Mouse (Mus musculus) urinary bladder, postnatal 4 days (tissue): Measurements from ENCODE around the gene Oaz2.
"Not testable (repeated sequence)": the region's sequence is repeated elsewhere in the genome, so short reads cannot be mapped to it uniquely, and the experiment has no call there.

Experiments
- DNase-seq, 2 experiments: peaks; one replicate each; pipeline ENCODE4 v3.0.0; 2021 to 2022; ENCODE audit warnings: low spot score in 2 of 2

Oaz2 gene

DNA sequence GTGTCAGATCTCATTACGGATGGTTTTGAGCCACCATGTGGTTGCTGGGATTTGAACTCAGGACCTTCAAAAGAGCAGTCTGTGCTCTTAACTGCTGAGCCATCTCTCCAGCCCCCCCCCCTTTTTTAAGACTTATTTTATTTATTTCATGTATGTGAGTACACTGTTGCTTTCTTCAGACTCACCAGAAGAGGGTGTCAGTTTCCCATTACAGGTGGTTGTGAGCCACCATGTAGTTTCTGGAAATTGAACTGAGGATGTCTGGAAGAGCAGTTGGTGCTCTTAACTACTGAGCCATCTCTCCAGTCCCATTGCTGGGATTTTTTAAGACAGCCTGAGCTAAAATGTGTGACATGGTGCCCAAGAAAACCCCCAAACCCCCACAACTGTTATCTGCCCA, 15.8 kb upstream of the Oaz2 start:
- DNase-seq = not testable (repeated sequence)

DNA sequence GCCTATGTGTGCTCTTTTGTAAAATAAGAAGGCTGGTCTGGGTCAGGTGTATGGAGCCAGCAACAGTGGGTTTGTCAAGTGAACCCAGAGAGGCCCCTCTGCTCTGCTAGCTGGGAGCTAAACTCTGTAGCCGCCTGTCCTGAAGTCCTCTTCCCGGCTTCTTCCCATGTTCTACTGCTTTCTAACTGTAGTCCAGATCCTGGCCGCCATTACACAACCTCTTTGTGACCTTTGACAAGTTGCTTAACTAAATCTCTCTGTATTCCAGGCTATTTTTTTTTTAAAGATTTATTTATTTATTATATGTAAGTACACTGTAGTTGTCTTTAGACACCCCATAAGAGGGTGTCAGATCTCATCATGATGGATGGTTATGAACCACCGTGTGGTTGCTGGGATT, 14.1 kb upstream of the Oaz2 start:
- no peak for DNase-seq

DNA sequence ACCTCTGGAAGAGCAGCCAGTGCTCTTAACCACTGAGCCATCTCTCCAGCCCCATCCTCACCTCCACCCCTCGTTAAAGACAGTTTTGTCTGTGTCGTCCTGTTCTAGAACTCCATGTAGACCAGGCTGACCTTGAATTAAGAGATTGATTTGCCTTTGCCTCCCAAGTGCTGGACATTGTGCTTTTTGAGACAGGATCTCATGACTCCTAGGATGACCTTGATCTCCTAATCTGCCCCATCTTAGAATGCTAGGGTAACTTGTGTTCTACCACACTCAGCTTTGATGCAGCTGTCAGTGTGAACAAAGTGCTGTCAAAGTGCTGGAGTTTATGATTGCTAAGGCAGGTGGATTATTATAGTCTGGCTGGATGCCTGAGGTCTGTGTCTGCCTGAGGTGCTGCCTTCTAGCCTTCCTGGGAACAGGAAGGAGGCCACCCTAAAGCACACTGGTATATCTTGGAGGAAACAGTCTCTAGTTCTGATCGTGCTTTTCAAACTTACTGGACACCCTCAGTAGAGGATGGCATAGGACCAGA, 13.0 kb upstream of the Oaz2 start:
- DNase-seq = no peak

DNA sequence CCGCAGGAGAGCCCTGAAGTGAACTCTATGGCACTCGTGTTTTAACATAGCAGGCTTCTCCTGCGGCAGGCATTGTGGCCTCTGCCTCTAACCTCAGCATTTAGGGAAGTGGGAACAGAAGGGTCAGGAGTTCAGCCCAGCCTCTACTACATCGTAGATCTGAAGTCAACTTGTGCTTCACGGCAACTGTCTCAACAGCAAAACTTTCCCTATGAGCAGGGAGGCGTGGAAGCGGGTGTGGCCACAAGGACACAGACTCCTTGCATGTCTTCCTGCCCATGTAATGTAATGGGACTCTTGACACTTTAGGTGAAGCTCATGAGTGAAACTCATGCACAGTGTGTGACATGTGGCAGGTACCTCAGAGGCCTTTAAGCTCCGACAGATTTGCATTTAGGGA, 12.3 kb upstream of the Oaz2 start:
- DNase-seq = no peak

DNA sequence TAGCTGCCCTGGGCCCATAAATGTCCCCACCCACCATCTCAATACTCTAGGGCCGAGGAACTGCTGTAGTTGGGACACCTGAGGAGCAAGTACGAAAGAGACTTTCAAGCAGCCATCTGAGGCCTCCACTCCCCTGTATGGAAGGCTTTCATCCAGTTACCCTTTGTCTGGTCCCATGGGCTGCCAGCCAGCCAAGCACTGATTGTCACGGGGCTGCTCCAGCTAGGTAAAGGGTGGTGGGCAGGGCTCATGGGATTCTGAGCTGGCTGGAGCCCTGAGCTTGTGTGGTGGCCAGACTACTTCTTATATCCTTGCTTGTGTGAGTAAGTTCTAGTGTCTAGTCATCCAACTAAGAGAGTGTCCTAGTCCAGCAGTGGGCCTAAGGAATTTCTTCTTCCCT, 10.6 kb upstream of the Oaz2 start:
- DNase-seq = no peak

DNA sequence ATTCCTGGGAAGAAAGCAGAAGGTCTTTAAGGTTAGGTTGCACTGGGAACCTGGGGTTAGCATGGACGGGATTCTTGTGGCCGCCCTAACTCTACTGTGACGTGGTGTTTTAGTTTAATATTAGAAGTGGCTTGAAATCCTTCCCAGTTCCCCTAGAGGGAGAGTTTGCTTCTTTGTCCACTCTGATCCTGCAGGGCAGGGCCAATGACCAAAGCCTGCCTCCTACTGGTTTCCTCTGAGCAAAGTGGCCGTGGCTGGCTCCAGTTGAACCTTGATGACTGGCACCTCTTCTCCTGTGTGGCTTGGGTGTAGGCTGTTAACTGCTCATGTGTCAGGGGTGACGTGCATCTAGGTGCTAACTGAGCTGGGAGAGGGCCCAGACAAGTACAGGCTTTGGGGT, 6.8 kb upstream of the Oaz2 start:
- no peak for DNase-seq

DNA sequence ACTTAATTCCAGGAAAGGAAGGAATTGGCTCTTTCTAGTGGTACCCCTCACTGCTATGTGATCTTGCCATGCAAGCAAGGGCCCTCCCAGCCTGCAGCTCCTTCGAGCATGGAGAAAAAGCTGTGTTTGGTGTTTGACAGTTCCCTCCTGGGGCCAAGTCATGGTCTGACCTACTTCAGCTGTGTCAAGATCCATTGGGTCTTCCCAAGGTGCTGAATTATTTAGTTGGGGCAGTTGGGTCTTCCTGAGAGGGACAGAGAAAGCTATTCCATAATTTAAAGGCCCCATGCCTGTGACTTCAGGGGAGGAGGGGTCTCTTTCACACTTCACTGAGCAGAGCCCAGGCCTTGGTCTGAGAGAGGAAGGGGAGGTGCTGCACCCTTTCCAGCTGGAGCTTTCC, 6.3 kb upstream of the Oaz2 start:
- no peak for DNase-seq

DNA sequence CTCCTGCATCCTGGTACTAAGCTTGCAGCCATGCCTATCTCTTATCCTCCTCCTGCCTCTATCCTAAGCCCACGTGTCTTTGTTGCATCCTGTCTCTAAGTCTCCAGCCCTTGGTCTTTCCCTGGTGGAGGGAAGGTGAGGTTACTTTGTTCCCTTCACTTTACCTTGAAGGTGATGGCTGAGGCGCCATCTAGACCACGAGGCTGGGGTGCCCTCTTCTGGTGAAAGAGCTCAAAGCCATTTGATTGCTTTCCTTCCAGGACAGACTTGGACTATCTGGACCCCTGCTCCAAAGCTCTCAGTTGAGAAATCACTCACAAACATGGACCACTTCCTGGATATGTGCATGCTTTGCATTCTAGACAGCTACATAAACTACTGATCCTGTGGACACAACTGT, 3.6 kb upstream of the Oaz2 start:
- DNase-seq = peak; percentile 37 to 69

DNA sequence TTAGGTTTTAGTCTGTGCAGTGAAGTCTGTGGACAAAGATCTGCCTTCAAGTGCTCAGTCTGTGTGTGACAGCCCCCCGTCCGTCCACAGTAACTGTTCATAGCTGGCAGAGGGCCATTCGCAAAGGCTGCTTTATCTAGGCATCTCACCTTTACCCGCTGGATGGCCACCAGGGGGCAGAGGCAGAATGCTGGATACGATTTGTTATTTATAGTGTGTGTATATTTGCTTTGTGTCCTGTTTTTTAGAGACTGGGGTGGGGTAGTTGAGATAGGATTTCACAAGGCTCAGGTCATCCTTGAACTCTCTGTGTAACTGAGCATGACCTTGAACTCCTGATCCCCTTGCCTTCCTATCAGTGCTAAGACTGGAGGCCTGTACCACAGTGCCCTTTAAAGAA, 1.8 kb upstream of the Oaz2 start:
- peak; percentile 33 to 68 for DNase-seq

DNA sequence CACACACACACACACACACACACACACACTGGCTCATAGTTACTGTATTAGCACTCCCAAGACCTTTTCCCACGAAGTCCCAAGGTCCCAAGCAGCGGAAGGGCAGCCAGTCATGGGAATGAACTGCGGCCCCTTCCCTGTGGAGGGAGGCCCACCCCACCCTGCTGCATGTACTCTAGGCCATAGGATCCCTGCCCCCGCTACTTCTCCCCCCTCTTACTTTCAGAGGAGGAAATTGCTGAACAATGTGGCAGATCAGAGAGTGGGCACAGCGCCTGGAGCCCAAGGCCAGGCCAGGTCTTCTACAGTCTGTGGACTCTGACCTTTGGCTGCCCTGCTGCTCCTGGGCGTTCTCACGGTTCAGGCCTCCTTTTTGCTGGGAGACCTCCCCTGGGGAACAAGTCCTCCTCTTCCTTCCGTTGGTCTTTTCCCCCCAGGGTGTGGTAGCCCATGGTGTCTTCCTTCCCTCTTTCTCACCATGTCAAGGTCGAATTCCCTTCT, 3.7 kb downstream of the Oaz2 start:
- peak in 1 of 2 experiments; percentile 49 for DNase-seq

DNA sequence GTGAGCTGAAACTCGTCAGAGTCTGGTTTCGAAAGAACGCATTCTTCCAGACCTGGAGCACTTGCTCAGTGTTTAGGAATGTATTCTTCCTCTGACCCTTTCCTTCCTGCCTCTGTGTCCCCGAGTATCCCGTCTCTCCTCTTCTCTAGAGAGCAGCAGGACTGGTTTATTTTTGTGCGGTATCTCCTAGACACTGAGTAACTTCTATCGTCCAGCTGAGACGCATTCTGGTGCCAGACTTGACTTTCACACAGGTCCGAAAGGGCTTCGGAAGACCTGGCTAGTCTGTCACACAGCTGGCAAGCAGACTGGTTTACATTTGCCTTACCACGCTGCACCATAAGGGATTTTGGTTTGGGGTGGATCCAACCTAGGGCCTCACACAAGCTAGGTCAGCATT, 5.2 kb downstream of the Oaz2 start:
- DNase-seq = no peak

DNA sequence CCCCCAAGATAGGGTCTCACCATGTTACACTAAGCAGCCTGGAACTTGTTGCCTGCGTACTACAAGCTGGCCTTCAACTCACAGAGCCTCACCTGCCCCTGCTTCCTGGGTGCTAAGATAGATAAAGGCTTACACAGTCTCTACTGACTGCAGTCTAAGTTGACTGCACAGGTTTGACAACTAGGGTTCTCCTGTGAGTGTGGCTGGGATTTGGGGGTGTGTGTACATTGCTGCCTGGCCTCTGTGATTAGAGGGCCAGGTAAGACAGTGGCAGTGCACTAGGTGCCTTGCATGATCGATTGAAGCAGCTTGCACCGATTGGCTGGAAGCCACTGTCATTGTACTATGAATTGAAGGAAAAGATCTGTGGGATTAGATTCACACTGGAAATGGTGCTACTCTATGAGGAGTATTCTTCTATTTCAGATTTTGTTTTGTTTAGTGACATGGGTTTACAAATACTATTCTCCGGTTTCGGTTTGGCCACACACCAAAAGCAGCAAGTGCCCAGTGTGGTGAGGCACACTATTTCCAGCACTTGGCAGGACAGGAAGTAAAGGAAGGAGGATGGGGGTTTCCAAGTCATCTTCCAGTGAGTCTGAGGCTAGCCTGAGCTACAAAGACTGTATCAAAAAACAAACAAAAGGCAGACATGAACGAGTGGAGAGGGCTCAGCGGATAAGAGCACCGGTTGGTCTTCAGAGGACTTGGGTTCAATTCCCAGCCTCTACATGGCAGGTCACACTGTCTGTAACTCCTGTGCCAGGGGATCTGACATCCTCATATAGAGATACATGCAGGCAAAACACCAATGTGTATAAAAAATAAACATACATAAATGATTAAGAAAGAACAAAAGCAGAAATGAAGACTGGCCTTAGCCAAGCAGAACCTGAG, 7.9 kb downstream of the Oaz2 start:
- no peak for DNase-seq

DNA sequence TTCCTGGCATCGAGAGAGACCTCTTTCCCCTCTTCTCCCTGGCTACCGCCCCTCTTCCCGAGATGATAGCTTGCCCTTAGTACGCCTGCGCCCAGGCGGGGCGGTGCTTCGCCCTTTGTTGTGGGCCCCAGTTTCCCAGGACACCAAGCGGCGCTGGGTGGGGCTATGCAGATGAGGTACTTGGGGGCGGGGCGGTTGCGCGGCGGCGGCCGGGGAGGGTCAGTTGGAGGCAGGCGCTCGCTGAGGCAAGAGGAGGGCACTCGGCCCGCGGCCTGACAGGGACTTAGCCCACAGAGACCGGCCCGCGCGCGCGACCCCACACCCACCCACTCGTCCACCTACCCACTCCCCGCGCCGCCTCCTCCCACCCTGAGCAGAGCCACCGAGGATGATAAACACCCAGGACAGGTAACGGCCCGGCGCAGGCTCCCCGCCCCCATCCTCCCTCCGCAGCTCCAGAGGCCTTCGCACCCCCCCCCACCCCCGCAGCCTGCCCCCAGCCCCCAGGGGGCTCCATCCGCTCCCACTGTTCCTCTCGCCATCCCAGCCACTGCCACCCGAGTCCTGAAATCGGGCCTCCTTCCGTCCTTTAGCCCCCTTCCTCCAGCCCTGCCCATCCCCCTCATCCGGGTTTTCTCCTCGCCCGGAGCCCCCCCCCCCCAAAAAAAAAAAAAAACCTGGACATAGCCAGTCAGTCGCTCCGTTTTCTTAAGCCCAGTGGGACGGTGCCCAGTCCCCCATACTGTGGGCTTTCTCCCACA, 8.7 kb downstream of the Oaz2 start:
- DNase-seq = peak; percentile 96 to 99

DNA sequence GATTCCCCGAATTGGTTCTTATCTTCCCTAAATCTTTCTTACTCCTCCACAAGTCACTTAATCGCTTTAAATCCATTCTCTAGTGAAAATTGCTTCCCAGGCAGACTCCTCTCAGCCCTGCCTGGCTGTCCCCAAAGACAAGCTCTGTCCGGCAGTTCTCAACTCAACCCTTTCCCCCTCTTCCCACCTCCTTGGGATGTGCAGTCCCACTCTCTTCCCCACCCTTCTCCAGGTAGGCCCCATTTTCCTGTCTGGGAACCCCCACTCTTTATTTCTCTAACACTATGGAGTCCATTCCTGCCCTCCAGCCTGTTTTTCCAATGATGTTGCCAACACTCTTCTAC, 9.3 kb downstream of the Oaz2 start:
- no peak for DNase-seq

DNA sequence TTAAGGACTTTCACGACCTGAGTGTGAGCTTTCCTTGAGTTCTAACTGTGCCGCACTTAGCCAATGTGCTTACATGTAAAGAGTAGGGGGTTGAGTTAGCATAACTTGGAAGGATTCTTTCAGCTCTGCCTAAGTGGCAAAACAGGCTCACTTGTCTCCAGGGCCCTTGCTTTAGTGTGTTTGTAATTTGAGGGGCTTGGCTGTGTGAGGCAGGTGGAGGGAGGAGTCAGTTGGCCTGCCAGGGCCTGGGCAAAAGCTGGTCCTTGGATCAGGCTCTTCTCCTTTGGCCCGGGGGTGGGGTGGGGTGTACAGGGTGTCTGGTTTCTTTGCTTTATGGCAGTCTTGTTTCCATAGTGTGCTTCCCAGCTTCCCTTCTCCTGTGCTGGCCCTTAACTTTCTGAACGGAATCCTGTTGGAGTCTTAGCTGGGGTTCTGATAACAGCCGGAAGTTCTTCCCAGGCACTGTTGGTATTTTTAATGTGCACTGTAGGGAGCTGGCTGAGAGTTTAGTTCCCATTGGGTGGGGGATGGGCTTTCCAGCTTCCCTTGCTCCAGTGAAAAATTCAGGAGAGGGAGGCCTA, 11.5 kb downstream of the Oaz2 start:
- DNase-seq = no peak

DNA sequence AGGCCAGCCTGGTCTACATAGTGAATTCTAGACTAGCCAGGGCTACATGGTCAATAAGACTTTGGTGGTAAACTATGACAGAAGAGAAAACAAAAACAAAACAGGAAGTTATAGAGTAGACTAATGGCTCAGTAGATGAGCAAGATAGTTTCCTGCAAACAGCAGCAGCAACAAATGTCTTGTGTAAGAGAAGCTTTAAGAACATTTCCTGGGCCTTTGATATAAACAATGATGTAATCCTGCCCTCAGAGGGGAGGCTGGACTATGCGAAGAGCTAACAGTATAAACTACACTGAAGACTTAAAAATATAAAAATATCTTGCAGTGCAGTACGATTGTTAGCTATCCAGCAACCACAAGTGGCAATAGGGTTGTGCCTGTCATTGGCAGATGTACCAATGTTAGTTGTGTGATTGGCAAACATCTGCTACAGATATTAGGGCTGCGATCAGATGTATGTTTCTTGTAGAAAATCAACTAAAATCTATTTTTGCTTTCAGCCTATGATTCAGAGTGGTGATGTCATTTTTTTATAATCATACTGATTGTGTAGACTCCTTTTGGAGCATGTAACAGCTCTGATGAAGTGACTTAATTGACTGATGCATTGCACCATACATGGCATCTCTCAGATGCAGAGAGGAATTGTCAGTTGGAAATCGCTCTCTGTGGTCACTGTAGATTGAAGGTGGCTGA, 13.3 kb downstream of the Oaz2 start:
- DNase-seq = no peak

DNA sequence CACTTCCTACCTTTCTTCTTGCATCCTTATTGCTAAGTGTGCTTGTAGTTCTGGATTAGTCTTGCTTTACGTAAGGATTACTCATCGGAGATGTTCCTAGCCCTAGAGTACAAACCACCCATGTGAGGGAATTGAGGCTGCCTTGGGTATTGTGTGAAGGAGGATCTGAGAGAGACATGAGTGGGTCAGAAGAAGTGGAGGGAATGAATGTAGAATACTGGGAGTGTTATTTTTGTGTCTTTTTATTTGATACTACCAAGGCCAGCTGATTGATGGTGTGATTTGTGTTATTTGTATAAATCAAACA, 13.8 kb downstream of the Oaz2 start:
- no peak for DNase-seq

DNA sequence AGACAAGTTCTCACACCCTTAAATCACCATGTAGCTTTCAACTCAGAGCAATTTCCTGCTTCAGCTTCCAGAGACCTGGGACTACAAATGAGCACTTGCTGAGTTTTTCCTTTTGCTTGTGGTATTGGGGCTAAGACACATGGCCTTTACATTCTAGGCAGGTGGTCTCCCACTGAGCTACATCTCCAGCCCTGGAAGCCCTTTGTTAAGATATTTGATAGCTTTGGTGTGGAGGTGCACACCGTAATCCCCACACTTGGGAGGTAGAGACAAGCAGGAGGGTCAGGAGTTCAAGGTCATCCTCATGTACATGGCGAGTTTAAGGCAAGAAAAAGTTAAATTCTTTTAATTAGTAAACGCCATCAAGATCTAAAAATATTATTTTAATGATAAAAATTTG, 14.4 kb downstream of the Oaz2 start:
- DNase-seq = no peak

DNA sequence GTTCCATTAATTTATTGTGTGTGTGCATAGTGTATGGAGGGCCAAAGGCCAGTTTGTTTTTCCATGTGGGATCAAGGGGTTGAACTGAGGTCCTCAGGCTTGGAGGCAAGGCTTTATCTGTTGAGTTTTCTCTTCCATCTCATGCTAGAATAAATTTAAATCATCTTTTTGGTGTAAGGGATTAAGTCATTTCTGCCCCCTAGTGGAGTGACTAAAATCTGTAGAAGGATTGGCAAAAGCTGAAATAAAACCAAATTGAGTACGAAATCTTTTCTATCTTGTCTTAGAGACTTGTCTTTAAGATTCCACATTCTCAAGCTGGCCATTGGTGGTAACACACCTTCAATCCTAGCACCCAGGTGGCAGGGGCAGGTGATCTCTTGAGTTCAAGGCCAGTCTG, 15.2 kb downstream of the Oaz2 start:
- no peak for DNase-seq

DNA sequence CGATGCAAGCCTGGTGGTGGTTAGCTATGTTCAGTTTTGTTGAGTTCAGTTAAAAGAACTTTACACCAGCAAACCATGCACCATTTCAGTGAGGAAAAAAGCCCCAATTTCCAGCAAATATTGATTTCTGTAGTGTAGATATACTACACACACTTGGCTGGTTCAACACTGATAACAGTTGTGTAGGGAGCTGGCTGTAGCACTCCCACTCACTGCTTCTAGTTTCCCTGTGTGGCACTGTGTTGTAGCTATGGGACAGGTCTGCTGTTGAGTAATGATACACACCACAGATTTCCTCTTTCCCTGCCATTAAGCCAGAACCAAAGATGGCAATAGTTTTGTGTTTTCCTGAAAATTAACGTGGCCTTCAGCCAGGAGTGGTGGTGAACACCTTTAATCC, 16.9 kb downstream of the Oaz2 start:
- DNase-seq = no peak

DNA sequence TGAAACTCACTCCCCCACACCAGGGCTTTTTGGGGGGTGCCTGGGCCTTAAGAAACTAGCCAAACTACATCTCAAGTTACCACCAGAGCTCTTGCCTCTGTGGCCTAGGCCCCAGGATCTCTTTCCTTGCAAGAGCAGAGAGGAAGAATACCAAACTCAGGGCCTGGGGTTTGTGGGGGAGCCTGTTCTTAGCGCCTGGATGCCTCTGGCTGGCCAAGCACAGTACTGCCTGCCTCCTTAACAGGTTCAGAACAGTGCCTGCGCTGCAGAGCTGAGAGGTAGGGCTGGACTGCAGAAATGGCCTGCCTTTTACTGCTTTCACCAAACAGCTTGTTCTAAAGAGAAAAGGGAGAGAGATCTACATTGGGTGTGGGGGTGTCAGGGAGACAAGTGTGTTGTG, 22.1 kb downstream of the Oaz2 start:
- DNase-seq = not testable (repeated sequence)

DNA sequence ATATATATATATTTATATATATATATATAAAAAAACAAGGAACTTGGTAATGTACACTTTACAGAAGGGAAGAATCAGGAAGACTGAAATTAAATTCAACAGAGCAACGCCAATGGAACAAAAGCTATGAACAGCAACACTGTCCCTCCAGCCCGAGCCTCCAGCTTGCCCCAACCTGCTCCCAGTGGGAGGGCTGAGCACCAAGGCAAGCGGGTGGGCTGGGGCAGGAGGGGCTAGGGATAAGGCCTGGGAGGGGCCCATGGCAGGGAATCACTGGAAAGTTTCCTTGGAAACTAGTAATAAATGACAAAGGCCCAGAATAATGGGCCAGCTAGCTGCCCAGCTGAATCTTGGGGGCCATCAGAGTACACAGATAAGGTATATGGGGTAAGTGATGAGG, 24.7 kb downstream of the Oaz2 start:
- no peak for DNase-seq
